Mouse (Mus musculus): ENCODE data around the gene Gm8257.
"Not testable (repeated sequence)": the region's sequence is repeated elsewhere in the genome, so short reads cannot be mapped to it uniquely, and the experiment has no call there.

Gm8257 gene

GRCm38 (mm10) chr14:44706356-44706755 lies at the start of gene Gm8257:
TSS of gene Gm8257 (minus strand) at chr14:44706456.
- not testable (repeated sequence) for DNase-seq (ENCODE audit: low spot score in 2 of 2)

- no peak for DNase-seq (ENCODE audit: low spot score in 2 of 2)
These were observed 44.0 kb upstream of the Gm8257 start, which contains the start of gene Gm8267 for GRCm38 (mm10) chr14:44750240-44750639. TSS of gene Gm8267 (minus strand) at chr14:44750340.

DNA sequence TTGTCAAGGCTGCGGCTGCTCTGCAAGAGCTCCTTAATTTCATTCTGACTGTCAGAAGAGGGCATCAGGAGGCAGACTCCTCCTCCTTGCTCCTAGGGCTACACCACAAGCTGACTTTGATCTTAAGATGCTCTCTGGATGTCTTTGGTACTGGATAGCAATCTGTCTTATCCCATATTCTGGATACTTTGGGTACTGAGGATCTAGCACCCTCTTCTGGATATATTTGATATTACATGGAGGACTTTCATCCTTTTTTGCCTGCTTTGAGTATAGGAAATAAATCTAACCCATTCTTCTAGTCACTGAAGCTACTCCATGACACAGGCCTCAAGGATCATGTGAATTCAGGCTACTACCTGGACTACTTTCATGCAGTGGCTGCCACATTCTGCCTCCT lies 36.5 kb upstream of the Gm8257 start:
- not testable (repeated sequence) for DNase-seq (ENCODE audit: low spot score in 2 of 2)

DNA sequence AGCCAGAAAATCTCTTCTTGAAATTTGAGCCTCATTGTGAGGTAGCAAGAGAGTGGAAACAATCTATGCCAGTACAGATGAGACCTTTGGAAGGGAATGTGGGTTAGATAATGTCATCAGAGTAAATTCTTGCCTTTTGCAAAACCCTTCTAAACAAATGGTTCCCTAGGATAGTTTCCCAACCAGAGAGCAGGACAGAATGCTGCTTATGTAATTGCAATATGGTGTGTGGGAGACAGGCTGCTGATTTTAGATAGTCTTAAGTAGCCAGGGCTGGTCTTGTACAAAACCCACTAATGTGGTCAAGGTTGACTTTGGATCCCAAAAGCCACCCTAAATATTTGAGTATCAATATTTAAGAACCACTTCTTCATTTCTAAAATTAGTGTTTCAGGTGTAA lies 24.5 kb upstream of the Gm8257 start:
- DNase-seq (ENCODE audit: low spot score in 2 of 2), result not testable (repeated sequence)

DNA sequence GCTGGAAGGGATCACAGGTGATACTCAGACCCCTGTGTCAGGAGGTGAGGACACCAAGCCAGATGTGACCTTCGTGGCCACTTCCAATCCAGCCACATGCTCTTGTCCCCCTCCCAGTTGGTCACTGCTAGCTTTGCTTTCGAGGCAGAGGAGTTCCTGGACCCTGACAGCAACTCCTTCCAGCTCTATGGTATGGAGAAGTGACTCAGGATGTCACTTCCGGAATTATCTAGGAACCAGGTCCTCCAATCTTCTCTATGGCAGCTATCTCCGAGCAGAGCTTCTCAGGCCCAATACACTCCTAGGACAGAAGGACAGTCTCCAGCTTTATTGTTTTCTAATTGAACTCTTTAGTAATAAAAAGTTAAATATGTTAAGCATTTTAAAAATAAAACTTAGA lies 78.5 kb downstream of the Gm8257 start, which contains the start of gene Gm5624:
TSS of gene Gm5624 (minus strand) at position 202 of the 400 bp plus-strand sequence.
- DNase-seq (ENCODE audit: low spot score in 2 of 2), result not testable (repeated sequence)
